Mouse (Mus musculus) inflammation-experienced regulatory T-cells, adult 6 months (primary cell): ENCODE results near the gene Ifna1. TPM values are rescaled to one million over a fixed set of nuclear protein-coding genes. Genes with fewer than 3 reads are reported as not detected.
"Not testable (repeated sequence)": the region's sequence is repeated elsewhere in the genome, so short reads cannot be mapped to it uniquely, and the experiment has no call there.

Source experiments
- ATAC-seq: one replicate; pipeline ENCODE4 v1.8.0; 2017
- polyA plus RNA-seq, 3 experiments: library from polyadenylated mRNA; unstranded; fragments of 100-300 nt; shearing (Covaris generic); gene quantifications; one replicate each; pipeline ENCODE4 v1.2.1; 2017

The Ifna1 gene
- polyA plus RNA-seq = not detected

GRCm38 (mm10) chr4:88849698-88850097 is at the start of gene Ifna1:
Gene Ifna1, plus strand, starts transcription at chr4:88850087.
- no peak for ATAC-seq

GRCm38 (mm10) chr4:88802954-88803353 is 46.9 kb upstream of the Ifna1 start, which contains the start of gene Gm13287:
Gene Gm13287, plus strand, starts transcription at chr4:88803254.
- ATAC-seq = not testable (repeated sequence)

- ATAC-seq = not testable (repeated sequence)
Measured at GRCm38 (mm10) chr4:88805231-88805630, 44.7 kb upstream of the Ifna1 start, which contains the start of gene Gm13288. Gene Gm13288, plus strand, starts transcription at chr4:88805531.

- ATAC-seq = not testable (repeated sequence)
Measured at GRCm38 (mm10) chr4:88805761-88806160, 44.1 kb upstream of the Ifna1 start.

GRCm38 (mm10) chr4:88815928-88816327 is 34.0 kb upstream of the Ifna1 start, which contains the start of gene Ifna7:
Gene Ifna7, plus strand, starts transcription at chr4:88816228.
- no peak for ATAC-seq

- ATAC-seq = no peak
Measured at GRCm38 (mm10) chr4:88819659-88820058, 30.2 kb upstream of the Ifna1 start, which contains the start of gene Ifna11. Gene Ifna11, plus strand, starts transcription at chr4:88819959.

- ATAC-seq = peak; percentile 49
Measured at GRCm38 (mm10) chr4:88822995-88823394, 26.9 kb upstream of the Ifna1 start.

- ATAC-seq = not testable (repeated sequence)
Measured at GRCm38 (mm10) chr4:88827116-88827515, 22.8 kb upstream of the Ifna1 start, which contains the start of gene Ifna6. Gene Ifna6, plus strand, starts transcription at chr4:88827416.

GRCm38 (mm10) chr4:88830523-88830922 is 19.4 kb upstream of the Ifna1 start:
- ATAC-seq = peak; percentile 63

GRCm38 (mm10) chr4:88835225-88835624 is 14.7 kb upstream of the Ifna1 start, which contains the start of gene Ifna5:
Gene Ifna5, plus strand, starts transcription at chr4:88835525.
- not testable (repeated sequence) for ATAC-seq

- peak; percentile 76 for ATAC-seq
Measured at GRCm38 (mm10) chr4:88838828-88839227, 11.1 kb upstream of the Ifna1 start.

- ATAC-seq = no peak
Measured at GRCm38 (mm10) chr4:88840058-88840457, 9.8 kb upstream of the Ifna1 start.

GRCm38 (mm10) chr4:88841438-88841911 is 8.4 kb upstream of the Ifna1 start, which contains the start of gene Ifna4:
Gene Ifna4, plus strand, starts transcription at chr4:88841861.
- no peak for ATAC-seq

GRCm38 (mm10) chr4:88845334-88845733 is 4.6 kb upstream of the Ifna1 start:
- peak; percentile 52 for ATAC-seq

GRCm38 (mm10) chr4:88851026-88851763 is 1.3 kb downstream of the Ifna1 start:
- ATAC-seq = no peak

- ATAC-seq = no peak
Measured at GRCm38 (mm10) chr4:88859214-88859613, 9.3 kb downstream of the Ifna1 start.

GRCm38 (mm10) chr4:88863309-88863708 is 13.4 kb downstream of the Ifna1 start:
- no peak for ATAC-seq

- peak; percentile 86 for ATAC-seq
Measured at GRCm38 (mm10) chr4:88864599-88864998, 14.7 kb downstream of the Ifna1 start.

- peak; percentile 5 for ATAC-seq
Measured at GRCm38 (mm10) chr4:88865011-88865569, 15.2 kb downstream of the Ifna1 start.

- ATAC-seq = peak; percentile 57
Measured at GRCm38 (mm10) chr4:88867366-88867925, 17.6 kb downstream of the Ifna1 start.

- peak; percentile 63 for ATAC-seq
Measured at GRCm38 (mm10) chr4:88867926-88868911, 18.3 kb downstream of the Ifna1 start.

- ATAC-seq = no peak
Measured at GRCm38 (mm10) chr4:88872691-88873090, 22.8 kb downstream of the Ifna1 start.
